Mouse (Mus musculus) testis, adult 10 weeks (tissue): ENCODE measurements around the gene Ccdc186. TPM values are rescaled to one million over a fixed set of nuclear protein-coding genes. Genes with fewer than 3 reads are reported as not detected.

Source experiments
- polyA plus RNA-seq: library from polyadenylated mRNA; stranded (reverse); fragments of 350-450 nt; fragmentation: Illumina TruSeq; extraction: RNeasy Lipid Tissue Mini Kit (QIAGEN cat#74804); gene quantifications from one replicate; pipeline ENCODE4 v1.2.3, GENCODE M21; 2014; ENCODE audit warnings: low read depth, low replicate concordance

The Ccdc186 gene
- 190 TPM for polyA plus RNA-seq

GRCm38 (mm10) chr19:56821798-56822447, at the start of gene Ccdc186:
Gene Ccdc186, minus strand, starts transcription at chr19:56822190.

DNA sequence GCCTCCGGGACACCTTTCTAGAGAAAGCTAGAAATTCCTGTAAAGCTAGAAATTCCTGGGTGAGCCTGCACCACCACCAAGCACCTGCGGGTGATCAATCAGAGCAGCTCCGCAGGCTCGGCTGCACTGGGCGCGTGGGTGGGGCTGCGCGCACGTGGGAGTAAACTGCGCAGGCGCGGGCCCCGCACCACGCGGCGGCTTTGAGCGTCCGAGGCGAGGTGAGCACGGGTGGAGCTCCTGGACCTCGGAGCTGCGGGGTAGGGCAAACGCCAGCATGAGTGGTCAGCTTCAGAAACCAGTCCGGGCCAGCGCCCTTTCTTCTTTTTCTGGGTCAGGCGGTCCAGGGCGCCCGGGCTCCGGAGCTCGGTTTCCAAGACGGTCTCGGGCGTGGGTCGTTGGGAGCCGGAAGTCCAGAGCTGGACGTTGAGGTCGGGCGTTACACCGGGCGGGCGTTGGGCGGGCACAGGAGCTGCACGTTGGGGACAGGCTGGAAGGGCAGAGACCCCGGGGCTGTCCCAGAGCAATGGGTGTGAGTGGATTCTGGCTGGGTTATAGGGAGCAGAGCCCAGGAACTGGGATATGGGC, 4.1 kb upstream of the Ccdc186 start, which contains the start of gene Tdrd1:
Gene Tdrd1 (plus strand): TSS at position 163 of the 585 bp plus-strand sequence.

Other genes with a start within 250 kb of the Ccdc186 start
- gene Adrb1, start 100.0 kb downstream of the Ccdc186 start, polyA plus RNA-seq: 0.43 TPM
- 88.6 TPM for gene Tdrd1, start 4.0 kb upstream of the Ccdc186 start, polyA plus RNA-seq
- gene Vwa2, start 52.1 kb upstream of the Ccdc186 start, polyA plus RNA-seq: 0.06 TPM
- 0.55 TPM for gene Afap1l2, start 186.0 kb upstream of the Ccdc186 start, polyA plus RNA-seq